Mouse (Mus musculus) liver, embryonic 14.5 days (tissue): ENCODE measurements around the gene Necap1. TPM values are rescaled to one million over a fixed set of nuclear protein-coding genes. Genes with fewer than 3 reads are reported as not detected.

ENCODE experiments used
- ATAC-seq: fragments of 200-750 bp; cut with Nextera tagmentation; 2 replicates; pipeline ENCODE4 v1.8.0; 2017; ENCODE audit warnings: moderate number of reproducible peaks, mild to moderate bottlenecking, moderate library complexity; ENCODE audit not compliant: insufficient read depth
- DNase-seq, 3 experiments: peaks; one replicate each; pipeline ENCODE4 v3.0.0-alpha.2; 2012 to 2013; ENCODE audit warnings: low read depth in 3 of 3, low spot score in 3 of 3
- H3K27ac ChIP-seq: fragments of 300-500 bp; sonication (generic); 2 replicates; pipeline ENCODE4 v1.5.1; 2014; ENCODE audit warnings: moderate library complexity, mild to moderate bottlenecking, control low read depth, inconsistent platforms
- H3K27me3 ChIP-seq: fragments of 300-500 bp; sonication (generic); 2 replicates; pipeline ENCODE4 v1.6.1; 2014; ENCODE audit warnings: mild to moderate bottlenecking, low read length, moderate library complexity; ENCODE audit not compliant: control insufficient read depth, insufficient read depth
- H3K36me3 ChIP-seq: fragments of 300-500 bp; sonication (generic); replicated peaks from 2 replicates; pipeline ENCODE4 v1.6.1; 2014; ENCODE audit warnings: low read depth; ENCODE audit not compliant: control insufficient read depth, insufficient read depth
- H3K4me1 ChIP-seq, 2 experiments: fragments of 200-500 bp in 1 of 2; fragments of 300-500 bp in 1 of 2; sonication (generic) in 1 of 2; replicated peaks; 2 replicates each; pipeline ENCODE4 v1.6.1; 2012 to 2014; ENCODE audit warnings: antibody characterized with exemption in 1 of 2, inconsistent platforms in 1 of 2, low read length in 1 of 2; ENCODE audit not compliant: control insufficient read depth in 2 of 2, insufficient read depth in 2 of 2
- H3K4me2 ChIP-seq: fragments of 300-500 bp; sonication (generic); 2 replicates; pipeline ENCODE4 v1.6.1; 2014; ENCODE audit warnings: low read depth, mild to moderate bottlenecking, control low read depth, moderate library complexity
- H3K4me3 ChIP-seq, 2 experiments: fragments of 200-500 bp in 1 of 2; fragments of 300-500 bp in 1 of 2; sonication (generic) in 1 of 2; 2 replicates each; pipeline ENCODE4 v1.5.1; 2012 to 2014; ENCODE audit warnings: low read depth in 2 of 2, low read length in 2 of 2, mild to moderate bottlenecking in 2 of 2, control low read depth in 1 of 2, inconsistent platforms in 1 of 2, moderate library complexity in 1 of 2; ENCODE audit not compliant: insufficient read depth in 1 of 2
- H3K9ac ChIP-seq: fragments of 300-500 bp; sonication (generic); replicated peaks from 2 replicates; pipeline ENCODE4 v1.6.1; 2014; ENCODE audit warnings: mild to moderate bottlenecking, control low read depth, moderate library complexity
- H3K9me3 ChIP-seq: fragments of 300-500 bp; sonication (generic); 2 replicates; pipeline ENCODE4 v1.6.1; 2016; ENCODE audit warnings: low read length, mixed read lengths; ENCODE audit not compliant: control insufficient read depth
- CTCF ChIP-seq: IDR thresholded peaks from 2 replicates; pipeline ENCODE4 v1.5.1; 2016; ENCODE audit warnings: antibody characterized with exemption, low read depth, control low read depth
- EP300 ChIP-seq: IDR thresholded peaks from 2 replicates; pipeline ENCODE4 v1.6.1; 2016; ENCODE audit warnings: antibody characterized with exemption, low read depth
- WGBS: fragments of 180-500 bp; shearing (Covaris S2); extraction: QIAGEN DNeasy Blood & Tissue Kit; methylation state at CpG from one replicate; pipeline ENCODE4 v1.1.7; 2014; ENCODE audit not compliant: insufficient replicate concordance; 5-methylcytosine and 5-hydroxymethylcytosine counted together
- polyA plus RNA-seq, 2 experiments: library from polyadenylated mRNA; depleted of rRNA in 1 of 2; stranded (reverse) in 1 of 2; unstranded in 1 of 2; fragments of >200 nt; fragmentation: Nextera tagmentation in 1 of 2; extraction: Ambion mirVana in 1 of 2; gene quantifications; 2 replicates each; pipeline versions ENCODE4 v1.2.1 to v1.2.3; 2012 to 2014

Gene Necap1
- polyA plus RNA-seq, 2 experiments, result 13.8 to 17.9 TPM

- WGBS, result 81% methylated on average over 7 of the region's 7 CpGs
Measured at GRCm38 (mm10) chr6:122879781-122880505, 5.7 kb downstream of the Necap1 start.

GRCm38 (mm10) chr6:122881287-122881686 is 7.0 kb downstream of the Necap1 start:
- 90% methylated on average over 12 of the region's 12 CpGs for WGBS
- Histone ChIP-seq H3K4me2 (no peak overlapping the region), H3K27me3 (no peaks in the 10 kb centered on the region), H3K9me3 (no peaks in the 10 kb centered on the region), H3K4me1 (peaks cover 0 to 2% of the 10 kb centered on the region in 2 experiments; a peak in 1 of 4 replicates), H3K27ac (no peak overlapping the region), H3K36me3 (peaks cover 48% of the 10 kb centered on the region), H3K9ac (no peak overlapping the region), H3K4me3 (no peak overlapping the region)
- no peak for ATAC-seq
- DNase-seq, result no peak
- no peak for TF ChIP-seq EP300

More at GRCm38 (mm10) chr6:122879781-122880505, 5.7 kb downstream of the Necap1 start:
- ATAC-seq (peak; percentile 24; the same call in 1 of the 2 replicates), DNase-seq (no peak)
- no peak for TF ChIP-seq EP300
- no peak for TF ChIP-seq CTCF
- no peaks in the 10 kb centered on the region for H3K27me3 ChIP-seq
- H3K9me3 ChIP-seq, result no peaks in the 10 kb centered on the region
- H3K27ac ChIP-seq, result no peak overlapping the region
- no peak overlapping the region for H3K9ac ChIP-seq
- H3K36me3 ChIP-seq, result peaks cover 38% of the 10 kb centered on the region
- no peak overlapping the region for H3K4me3 ChIP-seq
- no peak overlapping the region for H3K4me2 ChIP-seq
- H3K4me1 ChIP-seq, result peaks cover 9 to 13% of the 10 kb centered on the region in 2 experiments

DNA sequence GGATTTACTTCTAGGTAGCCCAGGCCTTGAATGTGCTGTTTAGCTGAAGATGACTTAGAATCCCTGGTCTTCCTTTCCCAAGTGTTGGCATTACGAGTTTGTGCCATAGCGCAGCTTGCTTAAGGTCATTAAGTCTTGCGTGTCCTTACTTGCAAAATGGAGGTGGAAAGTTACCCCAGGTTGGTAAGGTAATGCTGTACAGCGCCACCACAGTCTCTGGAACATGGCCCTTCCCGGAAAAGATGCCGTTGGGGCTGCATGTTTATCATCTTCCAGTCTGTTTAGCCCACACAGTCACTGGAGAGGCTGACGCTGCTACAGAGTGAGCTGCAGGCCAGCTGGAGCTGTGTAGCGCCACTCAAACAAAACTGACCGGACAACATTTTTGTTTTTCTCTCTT is 9.3 kb downstream of the Necap1 start:
- Histone ChIP-seq H3K9ac (no peak overlapping the region), H3K36me3 (peaks cover 69% of the 10 kb centered on the region), H3K4me2 (no peak overlapping the region), H3K4me3 (no peak overlapping the region), H3K27me3 (no peaks in the 10 kb centered on the region), H3K27ac (no peak overlapping the region), H3K9me3 (no peaks in the 10 kb centered on the region), H3K4me1 (no peaks in the 10 kb centered on the region)
- ATAC-seq, result no peak
- WGBS, result 85% methylated on average over 9 of the region's 9 CpGs
- no peak for TF ChIP-seq CTCF
- no peak for TF ChIP-seq EP300
- no peak for DNase-seq

GRCm38 (mm10) chr6:122889599-122889998 is 15.3 kb downstream of the Necap1 start:
- ATAC-seq (no peak), DNase-seq (no peak)
- TF ChIP-seq CTCF, result no peak
- WGBS, result 79% methylated on average over 2 of the region's 2 CpGs
- Histone ChIP-seq H3K4me1 (no peaks in the 10 kb centered on the region), H3K9me3 (no peaks in the 10 kb centered on the region), H3K27me3 (no peaks in the 10 kb centered on the region), H3K27ac (no peak overlapping the region), H3K4me3 (no peak overlapping the region), H3K4me2 (no peak overlapping the region), H3K9ac (no peak overlapping the region), H3K36me3 (peaks cover 31% of the 10 kb centered on the region)

DNA sequence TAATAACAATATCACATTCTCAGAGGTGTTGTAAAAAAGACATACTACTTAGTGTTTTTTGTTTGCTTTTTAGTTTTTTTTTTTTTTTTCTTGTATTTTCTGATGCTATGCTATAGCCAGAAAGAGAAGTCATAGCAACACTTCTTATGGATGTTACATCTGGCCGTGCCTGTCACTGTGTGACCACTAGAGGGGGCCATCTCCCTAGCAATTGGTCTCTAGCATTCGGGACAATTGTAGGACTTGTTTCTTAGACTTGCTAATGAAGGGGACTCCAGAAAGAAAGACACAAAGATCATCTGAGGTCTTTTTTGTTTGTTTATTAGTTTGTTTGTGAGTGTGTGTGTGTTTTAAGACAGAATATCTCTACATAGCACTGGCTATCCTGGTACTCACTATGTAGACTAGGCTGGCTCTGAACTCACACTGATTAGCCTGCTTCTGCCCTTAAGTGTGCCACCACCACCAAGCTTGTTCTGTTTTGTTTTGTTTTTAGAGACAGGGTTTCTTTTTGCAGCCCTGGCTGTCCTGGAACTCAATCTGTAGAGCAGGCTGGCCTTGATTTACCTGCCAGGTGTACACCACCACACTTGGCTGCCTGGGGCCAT is 18.3 kb downstream of the Necap1 start:
- DNase-seq, result peak; percentile 29 to 46 (median 37)
- H3K9ac ChIP-seq, result no peak overlapping the region
- TF ChIP-seq CTCF (peak; percentile 86), EP300 (no peak)

More for the DNA sequence above, 18.3 kb downstream of the Necap1 start:
- Histone ChIP-seq H3K36me3 (peaks cover 8% of the 10 kb centered on the region), H3K4me3 (no peak overlapping the region), H3K9me3 (no peaks in the 10 kb centered on the region), H3K27ac (no peak overlapping the region), H3K4me2 (no peak overlapping the region), H3K27me3 (no peaks in the 10 kb centered on the region), H3K4me1 (no peaks in the 10 kb centered on the region)
- 16% methylated on average over 2 of the region's 2 CpGs for WGBS
- ATAC-seq, result no peak
